Mouse (Mus musculus) monocyte, adult 2 months (primary cell): ENCODE data around the gene C87436.
A peak's percentile ranks its signal among the peaks of the same experiment; 100 is the strongest.

ENCODE experiments used
- DNase-seq, 2 experiments: peaks; one replicate each; pipeline ENCODE4 v3.0.0; 2022; ENCODE audit warnings: low spot score in 2 of 2, low read depth in 1 of 2

C87436 gene

DNA sequence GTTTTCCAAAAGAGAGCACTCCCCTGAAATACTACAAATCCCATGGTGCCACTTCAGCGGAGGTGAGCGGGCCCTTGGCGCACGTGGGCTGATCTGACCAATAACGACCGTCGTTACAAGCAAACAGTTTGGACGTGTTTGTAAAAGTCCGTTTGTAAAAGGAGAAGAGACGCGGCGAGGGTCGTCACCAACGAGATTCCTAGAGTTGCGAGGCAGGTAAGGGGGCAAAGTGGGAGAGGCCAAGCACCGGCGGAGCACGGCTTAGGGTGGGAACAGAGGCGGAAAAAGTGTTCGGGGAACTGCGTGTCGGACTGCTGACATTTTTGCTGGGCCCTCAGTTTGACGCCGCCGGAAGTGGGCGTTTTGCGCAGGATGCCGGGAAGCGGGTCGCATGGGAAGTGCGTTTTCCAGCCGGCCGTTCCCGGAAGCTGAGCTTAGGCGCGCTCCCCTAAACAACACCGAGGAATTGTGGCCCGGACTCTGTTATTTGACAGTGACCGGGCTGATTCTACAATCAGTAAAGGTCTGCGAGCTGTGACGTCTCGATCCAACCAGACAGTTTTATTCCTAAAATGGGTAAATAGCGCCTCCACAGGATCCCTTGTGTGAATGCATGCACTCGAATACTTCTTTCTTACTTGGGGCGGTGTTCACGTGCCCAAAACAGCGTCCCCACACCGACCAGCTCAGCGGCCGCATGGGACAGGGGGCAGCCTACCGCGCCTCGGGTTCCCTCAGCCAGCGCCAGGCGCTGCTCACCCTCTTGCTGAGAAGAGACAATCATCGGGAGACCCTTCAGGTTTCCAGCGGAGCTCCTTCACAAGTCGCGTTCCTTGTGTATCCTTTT lies at the start of gene C87436:
Gene C87436 (plus strand): TSS at position 103 of the 847 bp plus-strand sequence.
- DNase-seq: peak; percentile 87 to 92

DNA sequence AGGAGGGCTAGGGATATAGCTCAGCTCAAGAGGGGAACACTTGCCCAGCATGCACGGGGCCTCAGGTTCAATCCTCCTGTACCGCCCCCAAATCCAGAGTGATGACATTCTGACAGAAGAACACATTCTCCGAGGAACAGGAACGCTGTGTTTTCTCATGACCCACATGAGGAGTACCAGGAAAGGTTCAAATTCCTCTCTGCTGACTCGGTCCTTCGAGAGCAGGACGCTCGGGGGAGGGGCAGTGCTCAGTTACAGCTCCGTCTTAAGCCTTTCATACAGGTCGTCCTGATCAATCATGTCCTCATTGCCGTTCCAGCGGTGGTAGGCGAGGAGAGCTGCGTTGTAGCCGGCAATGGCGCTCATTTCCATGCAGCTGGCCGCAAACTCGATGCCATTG lies 49.7 kb upstream of the C87436 start:
- no peak for DNase-seq

- no peak for DNase-seq
Observed at GRCm38 (mm10) chr6:86391326-86391725, 46.8 kb upstream of the C87436 start.

DNA sequence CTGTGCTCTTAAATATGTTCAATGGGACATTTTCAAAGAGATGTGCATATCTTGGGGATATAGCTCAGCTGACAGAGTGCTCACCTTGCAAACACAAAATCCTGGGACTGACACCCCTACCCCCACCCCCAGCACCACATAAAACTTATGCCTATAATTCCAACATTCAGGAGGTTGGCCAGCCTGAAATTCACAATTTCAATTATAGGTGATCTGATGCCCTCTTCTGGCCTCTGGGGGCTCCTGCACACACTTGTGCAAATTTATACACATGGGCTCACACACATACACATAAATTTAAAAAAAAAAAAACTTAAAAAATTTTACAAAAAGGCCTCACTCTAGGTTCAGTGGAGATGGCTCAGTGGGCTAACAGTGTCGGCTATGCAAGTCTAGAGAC lies 45.0 kb upstream of the C87436 start:
- no peak for DNase-seq

DNA sequence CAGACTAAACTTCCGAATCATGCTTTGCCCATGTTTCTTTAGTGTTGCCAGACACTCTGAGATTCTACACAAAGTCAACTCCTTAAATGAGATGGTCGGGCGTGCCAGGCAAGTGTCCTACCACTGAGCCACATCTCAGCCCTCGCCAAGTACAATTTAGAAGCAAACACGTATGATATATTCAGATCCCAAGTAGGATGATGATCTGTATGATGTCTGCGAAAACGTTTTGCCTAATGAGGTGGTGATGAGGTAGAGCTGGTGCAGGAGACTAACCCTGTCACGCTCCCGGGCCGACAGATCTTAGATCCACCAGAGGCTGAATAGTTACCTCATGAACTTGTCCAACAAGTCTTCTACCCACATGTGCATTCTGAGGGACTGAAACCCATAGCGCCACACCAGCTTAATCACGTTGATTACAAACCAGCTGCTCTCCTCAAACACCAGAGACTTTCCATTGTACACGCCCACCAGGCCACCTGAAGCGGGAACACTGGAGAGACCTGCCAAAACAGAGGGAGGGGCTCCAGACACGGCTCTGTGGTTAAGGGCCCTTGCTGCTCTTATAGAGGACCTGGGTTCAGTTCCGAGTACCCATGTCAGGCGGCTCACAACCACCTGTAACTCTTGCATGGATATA lies 44.0 kb upstream of the C87436 start:
- no peak for DNase-seq

DNA sequence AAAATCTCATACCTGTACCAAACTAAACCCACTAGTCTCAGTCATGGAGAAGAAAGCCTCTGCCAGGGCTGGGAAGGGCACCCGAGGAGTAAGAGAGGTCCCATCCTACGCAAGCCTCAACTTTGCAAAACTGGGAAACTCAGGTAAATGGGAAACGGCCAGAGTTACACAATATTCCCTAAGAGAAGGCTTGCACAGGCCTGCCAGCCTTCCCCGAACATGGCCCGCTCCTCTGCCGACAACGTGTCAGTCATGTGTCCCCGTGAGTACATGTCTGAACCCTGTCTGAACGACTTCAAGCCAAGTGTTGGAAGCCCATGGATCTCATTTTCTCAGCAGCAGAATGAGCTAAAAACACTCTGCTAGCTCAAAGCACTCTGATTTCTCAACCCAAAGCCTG lies 43.2 kb upstream of the C87436 start:
- DNase-seq: no peak

- DNase-seq: no peak
Observed at GRCm38 (mm10) chr6:86395969-86396368, 42.2 kb upstream of the C87436 start.

DNA sequence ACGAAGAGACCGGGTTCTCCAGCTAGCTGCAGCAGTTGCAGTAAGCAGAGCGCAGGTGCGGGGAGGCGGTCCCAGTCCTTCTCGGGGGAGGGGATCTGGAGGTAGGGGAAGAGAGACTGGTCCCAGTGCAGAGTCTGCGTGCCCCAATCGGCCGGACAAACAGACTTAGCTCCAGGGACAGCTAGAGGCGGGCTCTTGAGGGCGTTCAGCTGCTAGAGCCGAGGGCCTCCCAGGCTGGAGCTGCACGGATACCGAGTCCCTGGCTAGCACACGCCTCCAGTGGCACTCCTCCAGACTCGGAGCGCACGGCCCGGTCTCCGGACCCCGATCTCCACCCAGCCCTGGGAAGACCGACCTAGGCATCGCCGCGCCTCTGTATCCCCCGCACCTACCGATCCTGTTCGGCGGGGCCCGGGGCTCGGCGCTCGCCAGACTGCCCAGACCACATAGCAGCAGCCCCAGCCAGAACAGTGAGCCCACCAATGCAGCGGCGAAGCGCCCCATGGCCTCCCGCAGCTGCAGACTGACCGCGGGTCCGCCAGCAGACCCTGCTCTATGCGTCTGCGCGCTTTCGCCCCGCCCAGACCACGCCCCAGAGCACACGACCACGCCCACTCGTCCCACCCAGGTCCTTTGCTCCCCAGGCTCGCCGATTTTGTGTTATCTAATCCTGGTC lies 41.5 kb upstream of the C87436 start, which contains the start of gene Pcyox1:
Gene Pcyox1 (minus strand): TSS at position 574 of the 676 bp plus-strand sequence.
- DNase-seq: peak in 1 of 2 experiments; percentile 59

DNA sequence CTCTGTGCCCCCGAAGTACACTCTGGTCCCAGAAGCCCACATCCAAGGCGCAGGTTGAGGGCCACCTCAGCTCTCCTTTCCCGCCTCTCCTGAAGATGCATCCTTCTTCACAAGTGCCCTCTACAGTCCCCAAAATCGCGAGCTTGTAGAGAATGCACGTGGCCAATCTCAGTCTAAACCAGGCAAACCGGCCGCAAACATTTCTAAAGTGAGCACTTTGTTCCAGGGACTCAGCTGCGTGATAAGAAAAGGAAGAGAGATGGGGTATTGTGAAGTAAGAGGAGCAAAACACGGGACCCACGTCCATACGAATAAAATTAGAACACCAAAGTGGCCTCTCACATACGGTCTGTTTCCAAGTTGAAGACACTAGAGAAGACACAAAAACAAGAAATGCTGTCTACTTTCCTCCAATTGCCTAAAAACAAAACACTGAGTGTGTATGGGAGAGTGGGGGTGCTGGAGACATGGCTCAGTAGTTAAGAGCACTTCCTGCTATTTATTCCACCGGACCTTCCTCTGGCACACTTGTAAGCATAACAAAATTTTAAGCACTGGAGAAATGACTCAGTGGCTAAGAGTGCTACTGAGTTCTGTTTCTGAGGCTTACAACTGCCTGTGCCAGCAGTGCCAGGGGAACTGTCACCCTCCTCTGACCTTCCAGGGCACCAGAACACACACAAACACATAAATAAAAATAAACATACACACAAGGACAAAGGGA lies 40.8 kb upstream of the C87436 start:
- DNase-seq: no peak

- DNase-seq: no peak
Observed at GRCm38 (mm10) chr6:86398986-86399385, 39.2 kb upstream of the C87436 start.

GRCm38 (mm10) chr6:86399995-86400394 lies 38.2 kb upstream of the C87436 start:
- no peak for DNase-seq

- DNase-seq: peak in 1 of 2 experiments; percentile 59
Observed at GRCm38 (mm10) chr6:86400972-86401371, 37.2 kb upstream of the C87436 start.

- DNase-seq: no peak
Observed at GRCm38 (mm10) chr6:86402681-86403607, 35.2 kb upstream of the C87436 start.

DNA sequence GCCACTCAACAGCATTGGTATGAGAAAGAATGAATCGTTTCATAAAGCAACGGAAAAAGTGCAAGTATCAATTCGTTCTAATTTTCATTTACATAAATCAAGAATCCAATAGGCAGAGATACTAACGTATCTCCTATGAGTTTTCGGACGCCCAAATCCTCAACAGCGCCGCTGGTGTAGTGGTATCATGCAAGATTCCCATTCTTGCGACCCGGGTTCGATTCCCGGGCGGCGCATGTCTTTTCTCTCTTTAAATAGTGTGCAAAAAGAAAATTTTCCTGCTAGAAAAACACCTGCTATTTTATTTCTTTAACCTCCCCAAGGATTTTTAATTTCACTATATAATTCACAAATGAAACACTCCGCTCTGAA lies 34.5 kb upstream of the C87436 start:
- peak in 1 of 2 experiments; percentile 80 for DNase-seq

DNA sequence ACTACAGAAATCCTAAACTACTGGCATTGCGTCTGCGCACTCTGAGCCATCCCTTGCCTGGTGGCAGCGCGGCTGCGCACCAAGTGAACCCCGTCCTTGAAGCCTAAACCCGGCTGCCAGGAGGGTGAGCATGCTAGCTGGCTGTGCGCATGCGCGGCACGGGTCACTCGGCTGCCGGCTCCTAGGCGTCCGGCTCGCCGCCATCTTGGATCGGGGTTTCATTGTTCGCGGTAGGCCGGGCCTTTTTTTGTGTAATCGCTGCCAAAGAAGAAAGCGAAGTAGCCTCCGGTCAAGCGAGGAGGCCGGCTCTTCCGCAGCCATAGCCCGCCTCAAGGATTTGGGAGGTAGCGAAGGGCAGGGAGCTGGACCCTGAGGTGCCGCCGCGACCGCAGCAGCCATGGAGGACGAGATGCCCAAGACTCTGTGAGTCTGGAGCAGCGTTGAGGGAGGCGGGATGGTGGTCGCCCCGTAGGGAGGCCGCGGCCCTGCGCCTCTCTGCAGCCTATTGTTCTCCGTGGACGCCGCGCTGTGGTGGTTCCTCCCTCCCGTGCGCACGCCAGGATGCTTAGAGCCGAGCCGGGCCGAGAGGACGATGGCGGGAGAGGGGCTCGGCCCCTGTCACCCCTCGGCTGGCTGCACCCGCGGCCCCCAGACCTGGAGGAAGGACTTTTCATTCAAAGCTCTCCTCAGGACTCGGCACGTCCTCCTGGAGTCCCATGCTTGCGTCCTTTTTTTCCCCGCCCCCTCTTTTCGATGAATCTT lies 33.9 kb upstream of the C87436 start, which contains the start of gene Tia1:
Gene Tia1 (plus strand): TSS at position 120 of the 762 bp plus-strand sequence.
- peak; percentile 92 to 94 for DNase-seq

GRCm38 (mm10) chr6:86404996-86405395 lies 33.2 kb upstream of the C87436 start:
- DNase-seq: no peak

GRCm38 (mm10) chr6:86406306-86406705 lies 31.9 kb upstream of the C87436 start:
- no peak for DNase-seq

GRCm38 (mm10) chr6:86418711-86419110 lies 19.5 kb upstream of the C87436 start:
- DNase-seq: no peak

- DNase-seq: no peak
Observed at GRCm38 (mm10) chr6:86419239-86419638, 18.9 kb upstream of the C87436 start.
